Mouse (Mus musculus) lung, embryonic 15.5 days (tissue): ENCODE measurements around the gene Kdelc1. TPM values are rescaled to one million over a fixed set of nuclear protein-coding genes. Genes with fewer than 3 reads are reported as not detected.

Experiments used
- ATAC-seq: fragments of 200-750 bp; cut with Nextera tagmentation; 2 replicates; pipeline ENCODE4 v1.8.0; 2017; ENCODE audit warnings: moderate number of reproducible peaks, borderline replicate concordance; ENCODE audit not compliant: low FRiP score, low TSS enrichment; ENCODE audit errors: extremely low read depth
- H3K27ac ChIP-seq: fragments of 300-500 bp; sonication (generic); 2 replicates; pipeline ENCODE4 v1.5.1; 2015; ENCODE audit warnings: moderate library complexity, mild to moderate bottlenecking, inconsistent platforms
- H3K27me3 ChIP-seq: fragments of 300-500 bp; sonication (generic); 2 replicates; pipeline ENCODE4 v1.6.1; 2015; ENCODE audit warnings: inconsistent platforms
- H3K36me3 ChIP-seq: fragments of 300-500 bp; sonication (generic); 2 replicates; pipeline ENCODE4 v1.6.1; 2015; ENCODE audit warnings: inconsistent platforms
- H3K4me1 ChIP-seq: fragments of 300-500 bp; sonication (generic); 2 replicates; pipeline ENCODE4 v1.6.1; 2015; ENCODE audit warnings: inconsistent platforms
- H3K4me2 ChIP-seq: fragments of 300-500 bp; sonication (generic); 2 replicates; pipeline ENCODE4 v1.6.1; 2015; ENCODE audit warnings: inconsistent platforms, mild to moderate bottlenecking, moderate library complexity
- H3K4me3 ChIP-seq: fragments of 300-500 bp; sonication (generic); 2 replicates; pipeline ENCODE4 v1.5.1; 2015; ENCODE audit warnings: mild to moderate bottlenecking, inconsistent platforms
- H3K9ac ChIP-seq: fragments of 300-500 bp; sonication (generic); 2 replicates; pipeline ENCODE4 v1.6.1; 2015; ENCODE audit warnings: inconsistent platforms
- H3K9me3 ChIP-seq: fragments of 300-500 bp; sonication (generic); 2 replicates; pipeline ENCODE4 v1.6.1; 2016; ENCODE audit warnings: inconsistent platforms
- WGBS: fragments of 180-500 bp; shearing (Covaris S2); methylation state at CpG from one replicate; pipeline ENCODE4 v1.1.7; 2015; 5-methylcytosine and 5-hydroxymethylcytosine counted together
- polyA plus RNA-seq: library from polyadenylated mRNA; unstranded; fragments of >200 nt; fragmentation: Nextera tagmentation; extraction: Ambion mirVana; gene quantifications from 2 replicates; pipeline ENCODE4 v1.2.1, GENCODE M21; 2015

Kdelc1 gene
- polyA plus RNA-seq, 1 experiment from 2014 or later, result 62.1 TPM

GRCm38 (mm10) chr1:44125590-44125989 lies 7.0 kb upstream of the Kdelc1 start:
- no peaks in the 10 kb centered on the region for H3K27me3 ChIP-seq

DNA sequence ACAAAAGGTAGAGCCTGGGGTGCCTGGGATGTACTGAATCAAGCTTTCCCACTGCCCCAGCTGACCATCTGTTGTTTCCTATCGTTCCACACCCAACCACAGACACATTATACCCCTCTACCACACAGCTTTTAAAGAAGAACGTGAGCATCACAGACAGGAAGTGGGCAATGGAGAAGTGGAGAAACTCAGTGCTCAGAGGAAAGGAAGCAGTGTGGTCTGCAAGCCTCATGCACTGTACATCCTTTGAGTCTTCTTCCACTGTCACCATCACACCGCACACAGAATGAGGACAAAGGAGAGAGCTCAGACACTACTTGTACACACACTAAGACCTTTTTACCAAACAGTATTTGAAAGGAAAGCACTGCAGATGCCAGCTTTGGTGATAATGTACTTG lies 3.6 kb upstream of the Kdelc1 start:
- WGBS, result 73% methylated on average over 3 of the region's 3 CpGs
- H3K9me3 ChIP-seq, result no peaks in the 10 kb centered on the region
- no peak overlapping the region for H3K27ac ChIP-seq
- ATAC-seq, result no peak
- no peak overlapping the region for H3K9ac ChIP-seq
- peaks cover 11% of the 10 kb centered on the region for H3K4me1 ChIP-seq
- H3K36me3 ChIP-seq, result peaks cover 9% of the 10 kb centered on the region; the same call in 1 of the 2 replicates
- H3K27me3 ChIP-seq, result no peaks in the 10 kb centered on the region
- no peak overlapping the region for H3K4me2 ChIP-seq
- H3K4me3 ChIP-seq, result no peak overlapping the region

More at GRCm38 (mm10) chr1:44125590-44125989, 7.0 kb upstream of the Kdelc1 start:
- WGBS, result 93% methylated on average over 4 of the region's 4 CpGs
- Histone ChIP-seq H3K27ac (no peak overlapping the region), H3K9me3 (no peaks in the 10 kb centered on the region), H3K4me2 (no peak overlapping the region), H3K9ac (no peak overlapping the region), H3K4me1 (0 out of 2 replicates have a peak, but pooled peaks cover 3% of the 10 kb centered on the region), H3K4me3 (no peak overlapping the region), H3K36me3 (peaks cover 25% of the 10 kb centered on the region)
- no peak for ATAC-seq

GRCm38 (mm10) chr1:44120074-44120406 lies 1.4 kb upstream of the Kdelc1 start:
- no peak; the same call in 1 of the 2 replicates for ATAC-seq
- peaks cover 6% of the 10 kb centered on the region for H3K36me3 ChIP-seq
- WGBS, result 4% methylated on average over 6 of the region's 6 CpGs

DNA sequence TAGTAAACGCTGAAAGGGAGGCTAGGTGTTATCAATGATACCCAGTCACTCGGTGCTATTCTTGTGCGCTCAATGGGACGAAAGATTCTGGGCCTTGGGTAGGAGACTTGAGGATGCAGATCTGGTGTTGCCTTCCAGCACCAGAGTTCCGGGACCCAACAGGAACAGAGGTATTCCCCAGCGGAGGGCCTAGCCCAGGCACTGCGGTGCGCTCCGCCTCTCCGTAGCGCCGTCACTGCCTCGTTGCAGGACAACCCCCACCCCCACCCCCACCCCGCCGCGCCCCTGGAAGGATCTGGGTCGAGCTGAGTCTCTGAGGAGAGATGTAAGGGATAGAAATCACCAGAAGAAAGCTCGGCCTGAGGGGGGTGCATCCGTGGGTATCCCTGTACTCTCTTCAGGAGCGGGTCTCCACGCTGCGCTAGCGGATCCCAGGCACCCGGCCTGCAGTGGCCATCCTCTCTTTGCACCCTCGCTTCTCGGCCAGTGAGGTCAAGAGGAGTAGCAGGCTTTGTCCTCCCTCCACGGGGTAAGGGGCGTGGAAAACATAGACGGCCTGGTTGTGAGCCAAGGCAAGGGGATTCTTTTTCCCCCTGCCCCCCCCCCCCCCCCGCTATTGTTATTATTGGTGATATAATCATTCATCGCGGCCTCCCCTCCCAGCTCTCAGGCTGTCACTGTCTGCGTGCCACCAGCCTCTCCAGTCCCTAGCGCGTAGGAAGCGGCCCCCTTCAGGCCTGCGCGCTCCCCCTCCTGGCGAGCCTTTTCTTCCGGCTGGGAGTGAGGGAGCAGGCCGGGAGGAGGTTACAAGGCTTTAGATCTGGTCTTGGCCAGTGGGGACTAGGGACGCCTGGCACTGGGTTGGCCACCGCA lies 829 bp upstream of the Kdelc1 start:
- peak; percentile 93 for ATAC-seq
- Histone ChIP-seq H3K27ac (peak overlapping the region; percentile 99), H3K36me3 (peaks cover 7% of the 10 kb centered on the region), H3K4me1 (peaks cover 11% of the 10 kb centered on the region), H3K4me2 (peak overlapping the region; percentile 90), H3K27me3 (no peaks in the 10 kb centered on the region), H3K4me3 (peak overlapping the region; percentile 75), H3K9me3 (no peaks in the 10 kb centered on the region), H3K9ac (peak overlapping the region; percentile 74)
- 0% methylated on average over 40 of the region's 43 CpGs for WGBS

More at GRCm38 (mm10) chr1:44120074-44120406, 1.4 kb upstream of the Kdelc1 start:
- Histone ChIP-seq H3K27me3 (no peaks in the 10 kb centered on the region), H3K9ac (peak overlapping the region; percentile 74), H3K4me3 (peak overlapping the region; percentile 75), H3K27ac (peak overlapping the region; percentile 99), H3K4me2 (peak overlapping the region; percentile 90), H3K4me1 (peaks cover 11% of the 10 kb centered on the region), H3K9me3 (no peaks in the 10 kb centered on the region)

GRCm38 (mm10) chr1:44117571-44117970 lies 1.0 kb downstream of the Kdelc1 start:
- H3K36me3 ChIP-seq, result peaks cover 23% of the 10 kb centered on the region
- ATAC-seq, result no peak
- H3K4me1 ChIP-seq, result peaks cover 11% of the 10 kb centered on the region
- H3K9ac ChIP-seq, result no peak overlapping the region; the same call in 1 of the 2 replicates
- peak overlapping the region; percentile 90 for H3K4me2 ChIP-seq
- H3K4me3 ChIP-seq, result peak overlapping the region; percentile 75
- H3K27ac ChIP-seq, result no peak overlapping the region
- no peaks in the 10 kb centered on the region for H3K27me3 ChIP-seq
- H3K9me3 ChIP-seq, result no peaks in the 10 kb centered on the region

GRCm38 (mm10) chr1:44102939-44103338 lies 15.7 kb downstream of the Kdelc1 start:
- peak overlapping the region; percentile 65 for H3K4me2 ChIP-seq
- no peak for ATAC-seq
- H3K4me1 ChIP-seq, result peaks cover 13% of the 10 kb centered on the region
- H3K9ac ChIP-seq, result 0 out of 2 replicates have a peak overlapping the region, but pooled peaks have one; percentile 20
- H3K4me3 ChIP-seq, result peak overlapping the region; percentile 100
- peak overlapping the region; percentile 7; the same call in 1 of the 2 replicates for H3K27ac ChIP-seq
- H3K36me3 ChIP-seq, result peaks cover 20% of the 10 kb centered on the region
- no peaks in the 10 kb centered on the region for H3K27me3 ChIP-seq
- WGBS, result 13% methylated on average over 5 of the region's 5 CpGs
- H3K9me3 ChIP-seq, result no peaks in the 10 kb centered on the region

GRCm38 (mm10) chr1:44102259-44102717 lies 16.3 kb downstream of the Kdelc1 start, which contains the start of gene Tex30:
Gene Tex30, minus strand, starts transcription at chr1:44102441.
- Histone ChIP-seq H3K27ac (peak within 1 kb of the TSS; percentile 98), H3K9me3 (no peaks in the 10 kb centered on the region), H3K4me1 (peaks cover 13% of the 10 kb centered on the region), H3K4me3 (peak within 1 kb of the TSS; percentile 100), H3K9ac (peak within 1 kb of the TSS; percentile 83), H3K27me3 (no peaks in the 10 kb centered on the region), H3K36me3 (peaks cover 17% of the 10 kb centered on the region), H3K4me2 (peak within 1 kb of the TSS; percentile 65)
- ATAC-seq, result peak; percentile 99
- WGBS, result under 1% methylated on average over 53 of the region's 55 CpGs

DNA sequence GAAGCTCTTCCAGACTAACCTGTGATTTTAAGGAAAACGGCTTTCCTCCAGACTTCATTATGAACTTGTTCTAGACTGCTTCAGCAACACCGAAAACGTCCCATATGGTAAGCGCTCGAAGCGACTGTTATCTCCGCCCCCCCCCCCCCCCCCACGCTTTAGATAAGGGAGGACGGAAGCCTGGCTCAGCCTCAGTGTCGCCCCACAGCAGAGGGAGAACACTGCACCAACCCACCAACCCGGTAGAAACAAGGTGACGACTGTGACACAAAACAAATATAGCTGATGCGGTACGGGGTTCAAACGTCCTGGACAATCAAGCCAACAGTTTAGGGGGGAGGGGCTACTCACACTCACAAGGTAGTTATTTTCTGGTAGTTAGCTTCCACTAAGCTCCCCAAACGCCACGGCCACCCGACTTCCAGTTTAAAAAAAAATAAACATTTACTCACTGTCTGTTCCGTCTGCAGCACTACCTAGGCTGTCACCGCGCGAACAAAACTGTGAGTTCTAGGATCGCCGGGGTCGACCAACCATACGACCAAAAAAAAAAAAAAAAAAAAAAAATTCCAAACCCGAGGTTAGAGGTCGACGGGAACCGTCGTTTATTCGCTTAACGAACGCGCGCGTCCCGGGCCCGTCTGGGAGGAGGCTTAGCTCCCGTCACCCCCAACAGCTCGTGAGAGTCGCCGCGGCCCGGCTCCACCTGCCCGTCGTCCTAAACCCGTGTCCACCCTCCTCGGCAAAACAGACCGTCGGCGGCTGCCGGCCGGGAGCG lies 17.0 kb downstream of the Kdelc1 start:
- peak; percentile 77 for ATAC-seq
- WGBS, result under 1% methylated on average over 55 of the region's 55 CpGs

DNA sequence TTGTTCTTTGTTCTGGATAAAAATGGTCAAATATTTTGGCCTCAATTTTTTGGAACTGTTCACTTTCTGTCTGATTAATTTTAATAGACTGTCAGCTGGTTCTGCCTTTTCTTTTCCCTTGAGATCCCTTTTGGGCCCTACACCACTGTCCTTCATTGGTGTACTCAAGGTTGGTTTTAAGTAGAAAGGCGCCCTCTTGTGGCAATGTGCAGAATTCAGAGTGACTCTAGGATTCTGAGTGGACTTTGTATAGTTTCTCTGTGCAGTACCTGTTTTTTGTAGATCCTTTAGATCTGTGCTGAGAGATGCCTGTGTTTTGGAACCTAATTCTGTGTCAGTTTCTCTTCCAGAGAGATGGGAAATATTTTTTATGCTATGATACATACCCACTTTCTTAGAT lies 54.0 kb downstream of the Kdelc1 start:
- H3K9ac ChIP-seq, result no peak overlapping the region
- H3K4me3 ChIP-seq, result no peak overlapping the region
- H3K36me3 ChIP-seq, result no peaks in the 10 kb centered on the region
- no peak overlapping the region for H3K27ac ChIP-seq
- 0% methylated on average over 1 of the region's 1 CpGs for WGBS
- no peak overlapping the region for H3K4me2 ChIP-seq
- ATAC-seq, result no peak
- no peaks in the 10 kb centered on the region for H3K9me3 ChIP-seq
- no peaks in the 10 kb centered on the region for H3K27me3 ChIP-seq
- H3K4me1 ChIP-seq, result no peaks in the 10 kb centered on the region

More for the DNA sequence above, 17.0 kb downstream of the Kdelc1 start:
- Histone ChIP-seq H3K27ac (peak overlapping the region; percentile 98), H3K4me1 (peaks cover 13% of the 10 kb centered on the region), H3K4me2 (peak overlapping the region; percentile 65), H3K27me3 (no peaks in the 10 kb centered on the region), H3K9me3 (no peaks in the 10 kb centered on the region), H3K4me3 (peak overlapping the region; percentile 100), H3K9ac (peak overlapping the region; percentile 83), H3K36me3 (peaks cover 19% of the 10 kb centered on the region)

GRCm38 (mm10) chr1:44063439-44063838 lies 55.2 kb downstream of the Kdelc1 start:
- Histone ChIP-seq H3K36me3 (no peaks in the 10 kb centered on the region), H3K27me3 (no peaks in the 10 kb centered on the region), H3K27ac (no peak overlapping the region), H3K9me3 (no peaks in the 10 kb centered on the region), H3K4me2 (no peak overlapping the region), H3K9ac (no peak overlapping the region), H3K4me1 (no peaks in the 10 kb centered on the region), H3K4me3 (no peak overlapping the region)
- no peak for ATAC-seq
- 92% methylated on average over 6 of the region's 6 CpGs for WGBS

GRCm38 (mm10) chr1:44061836-44062235 lies 56.8 kb downstream of the Kdelc1 start, which contains the start of gene Gm8251:
Gene Gm8251, minus strand, starts transcription at chr1:44061936.
- ATAC-seq, result no peak
- no peaks in the 10 kb centered on the region for H3K4me1 ChIP-seq
- no peak within 1 kb of the TSS for H3K9ac ChIP-seq
- H3K27me3 ChIP-seq, result no peaks in the 10 kb centered on the region
- H3K9me3 ChIP-seq, result no peaks in the 10 kb centered on the region
- no peak within 1 kb of the TSS for H3K27ac ChIP-seq
- no peaks in the 10 kb centered on the region for H3K36me3 ChIP-seq
- no peak within 1 kb of the TSS for H3K4me2 ChIP-seq
- H3K4me3 ChIP-seq, result no peak within 1 kb of the TSS
- 89% methylated on average over 2 of the region's 2 CpGs for WGBS
